Mouse (Mus musculus) liver (tissue): ENCODE data around the gene Cald1.

Experiments used
- DNase-seq: peaks from one replicate; pipeline ENCODE4 v3.0.0-alpha.2; 2020; ENCODE audit warnings: mixed read lengths

Gene Cald1

DNA sequence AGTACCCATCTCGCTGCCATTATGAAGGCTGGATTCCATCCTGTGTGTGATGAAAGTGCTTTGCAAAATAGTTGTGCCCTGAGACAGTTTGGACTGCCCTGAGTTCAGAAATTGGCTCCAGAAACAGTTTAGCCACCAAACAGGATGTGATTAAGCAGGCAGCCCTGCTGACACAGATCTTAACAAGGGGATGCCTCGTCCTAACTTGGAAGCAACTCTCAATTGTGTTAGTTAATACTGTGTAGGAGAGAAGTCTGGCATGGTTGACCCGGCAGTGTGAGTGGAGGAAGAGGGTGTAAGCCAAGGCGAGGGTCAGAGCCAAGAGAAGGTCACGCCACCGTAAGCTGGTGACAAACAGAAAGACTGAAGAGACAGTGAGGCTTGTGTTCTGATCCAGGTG is 123.4 kb downstream of the Cald1 start:
- DNase-seq: no peak

DNA sequence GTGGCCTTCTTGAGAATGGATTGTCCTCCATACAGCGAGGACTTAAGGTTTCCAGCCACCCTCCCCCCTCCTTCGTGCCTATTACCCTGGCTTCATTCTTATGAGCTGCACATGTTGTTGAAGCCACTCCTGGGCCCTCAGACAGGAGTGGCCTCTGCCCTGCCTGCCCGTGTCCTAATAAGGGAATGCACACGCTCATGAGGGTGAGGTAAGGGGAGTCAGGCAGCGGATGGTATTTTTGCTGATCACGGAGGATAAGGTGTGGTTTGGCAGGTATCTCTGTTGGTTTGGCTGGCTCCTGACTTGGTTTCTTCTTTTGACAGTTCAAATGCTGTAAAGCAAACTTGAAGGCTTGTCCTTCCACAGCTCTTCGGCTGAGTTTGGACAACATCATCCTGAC is 124.4 kb downstream of the Cald1 start:
- no peak for DNase-seq

DNA sequence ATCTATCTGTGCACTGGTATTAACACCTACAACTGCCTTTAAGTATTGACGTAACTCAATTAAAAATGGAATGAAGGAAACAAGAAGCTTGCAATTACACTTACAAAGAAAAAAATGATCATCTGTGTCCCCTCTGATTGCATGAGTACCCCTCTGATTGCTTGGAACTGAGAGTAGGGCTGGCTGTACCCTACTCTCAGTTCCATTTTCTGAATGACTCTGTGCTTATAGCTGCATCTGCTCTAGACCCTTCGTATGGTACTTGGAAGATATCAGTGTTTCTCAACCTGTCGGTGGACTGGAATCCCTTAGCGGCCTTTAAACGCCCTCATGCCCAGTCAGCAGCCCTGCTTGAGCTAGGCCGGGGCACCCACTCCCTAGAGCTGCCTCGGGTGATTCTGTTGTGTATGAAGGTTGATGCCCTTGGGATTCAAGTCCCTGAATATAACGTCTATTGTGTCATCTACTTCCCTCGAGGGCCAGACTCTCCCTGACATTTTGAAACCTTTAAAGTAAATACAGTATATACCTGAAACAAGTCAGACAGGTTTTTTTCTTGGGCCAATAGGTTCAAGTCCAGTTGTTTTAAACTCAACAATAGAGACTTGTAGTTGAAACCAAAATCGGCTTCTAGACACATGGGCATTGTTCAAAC is 125.1 kb downstream of the Cald1 start:
- no peak for DNase-seq

DNA sequence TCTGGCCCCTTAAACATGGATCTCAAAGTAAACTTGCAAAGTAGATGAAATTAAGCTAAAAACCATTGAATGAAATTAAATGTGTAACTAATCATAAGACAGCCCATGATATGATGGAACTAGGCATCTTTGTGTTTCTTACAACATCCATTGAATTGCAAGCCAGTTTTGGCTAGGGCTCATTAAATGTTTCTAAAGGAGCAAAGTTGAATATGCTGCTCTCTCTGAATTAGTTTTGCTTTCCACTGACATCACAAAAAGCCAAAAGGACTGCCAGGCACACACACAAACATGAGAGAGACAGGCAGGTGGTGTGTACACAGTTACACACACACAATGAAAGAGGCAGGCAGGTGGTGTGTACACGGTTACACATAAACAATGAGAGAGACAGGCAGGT is 127.4 kb downstream of the Cald1 start:
- DNase-seq: no peak

DNA sequence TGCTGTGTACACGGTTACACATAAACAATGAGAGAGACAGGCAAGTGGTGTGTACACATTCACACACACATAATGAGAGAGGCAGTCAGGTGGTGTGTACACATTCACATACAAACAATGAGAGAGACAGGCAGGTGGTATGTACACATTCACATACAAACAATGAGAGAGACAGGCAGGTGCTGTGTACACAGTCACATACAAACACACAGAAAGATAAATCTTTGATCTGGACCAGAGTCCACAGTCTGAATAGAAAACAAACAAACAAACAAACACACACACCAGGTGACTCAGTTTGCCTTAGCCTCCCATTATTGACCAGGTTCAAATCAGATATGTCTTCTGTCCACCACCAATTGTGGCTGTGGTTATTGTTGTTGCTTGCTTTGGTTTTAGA is 127.8 kb downstream of the Cald1 start:
- no peak for DNase-seq

DNA sequence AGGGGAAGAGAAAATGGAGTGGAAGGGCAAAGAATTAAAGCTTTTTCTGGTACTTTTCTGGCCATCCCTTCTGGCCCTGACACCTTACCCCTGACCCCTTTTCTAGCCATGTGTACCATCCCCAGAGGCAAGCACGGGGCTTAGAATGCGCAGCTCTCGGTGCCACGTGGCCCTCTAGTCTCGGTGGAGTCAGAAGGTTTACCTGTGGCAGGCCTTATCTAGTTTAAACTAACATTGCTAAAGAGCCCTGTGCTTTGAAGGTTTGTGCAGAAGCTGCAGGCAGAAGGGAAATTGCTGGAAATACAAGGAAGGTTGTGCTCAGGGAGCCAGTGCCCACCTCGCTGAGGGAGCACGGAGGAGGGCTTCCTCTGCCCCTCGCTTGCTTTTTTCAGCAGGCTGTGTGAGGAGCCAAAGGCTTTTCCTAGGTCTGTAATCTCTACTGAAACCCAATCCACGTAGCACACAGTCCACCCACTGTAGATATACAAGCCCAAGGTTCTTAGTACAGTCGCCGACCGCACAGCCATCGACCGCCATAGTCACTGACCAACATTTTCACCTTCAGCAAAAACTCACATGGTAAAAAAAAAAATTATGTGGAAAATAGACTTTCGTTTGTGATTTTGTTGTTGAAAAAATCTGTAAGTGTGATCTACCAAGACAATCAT is 129.2 kb downstream of the Cald1 start:
- peak; percentile 45 for DNase-seq

DNA sequence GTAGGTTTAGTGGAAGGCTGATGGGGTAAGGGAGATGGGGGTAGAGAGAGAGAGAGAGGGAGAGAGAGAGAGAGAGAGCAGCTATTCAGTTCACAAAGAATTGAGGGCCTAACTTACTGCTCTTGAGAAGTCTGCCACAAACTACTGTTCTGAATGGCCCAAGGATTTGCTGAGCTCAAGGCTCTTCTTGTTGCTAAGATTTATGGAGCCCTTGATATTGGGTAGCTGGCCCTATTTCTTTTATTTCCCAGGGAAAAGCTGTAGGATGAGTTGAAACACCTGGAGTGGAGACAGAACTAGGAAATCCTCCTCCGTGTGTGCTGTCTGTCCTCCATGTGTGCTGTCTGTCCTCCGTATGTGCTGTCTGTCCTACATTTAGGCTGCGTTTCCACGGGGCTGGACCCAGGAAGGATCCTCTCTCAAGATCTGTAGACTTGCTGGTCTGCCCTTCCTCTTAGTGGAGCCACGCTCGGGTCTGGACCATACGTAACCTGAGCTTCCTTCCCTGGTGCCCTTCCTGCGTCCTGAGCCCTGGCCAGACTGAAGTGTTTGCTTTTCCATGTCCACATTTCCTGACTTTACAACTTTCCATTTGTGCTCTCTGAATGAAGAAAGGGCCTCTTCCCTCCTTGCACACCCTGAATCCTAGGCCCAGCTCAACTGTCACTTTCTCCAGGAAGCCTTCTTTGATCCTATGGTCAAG is 131.3 kb downstream of the Cald1 start:
- DNase-seq: no peak

DNA sequence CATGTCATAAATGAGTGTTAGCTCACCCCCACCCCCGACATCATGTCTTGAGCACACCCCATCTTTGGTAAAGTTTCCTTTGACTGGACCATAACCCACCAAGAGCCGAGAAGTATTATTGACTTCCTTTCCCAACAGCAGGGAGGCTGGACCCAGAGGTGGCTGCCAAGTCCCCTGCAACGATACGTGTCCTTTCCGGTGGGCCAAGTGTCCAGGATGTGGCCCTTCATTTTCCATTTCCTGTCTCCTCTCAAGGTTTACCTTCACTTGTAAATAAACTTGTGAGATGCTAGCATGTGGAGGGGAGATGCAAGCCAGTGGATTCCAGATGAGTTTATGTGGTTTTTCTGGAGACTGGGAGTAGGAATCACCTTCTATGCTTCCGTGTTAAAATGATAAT is 132.7 kb downstream of the Cald1 start:
- DNase-seq: no peak

DNA sequence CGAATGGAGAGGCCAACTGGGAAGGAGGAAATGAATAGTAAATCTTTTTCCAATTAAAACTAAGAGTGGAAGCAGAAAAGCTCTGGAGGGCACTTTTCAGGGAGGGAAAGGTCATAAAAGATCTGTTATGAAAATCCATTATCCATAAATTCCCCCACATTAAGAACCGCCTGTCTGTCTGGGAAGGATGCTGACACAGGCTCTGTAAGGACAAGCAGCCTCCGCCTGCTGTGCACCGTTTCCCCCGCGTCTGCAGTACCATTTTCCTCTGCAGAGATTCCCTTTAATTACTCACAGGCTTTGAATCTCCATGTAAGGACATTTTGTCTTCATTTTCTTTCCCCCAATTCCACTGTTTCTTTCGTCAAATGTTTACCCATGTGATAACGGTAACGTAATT is 133.2 kb downstream of the Cald1 start:
- no peak for DNase-seq

DNA sequence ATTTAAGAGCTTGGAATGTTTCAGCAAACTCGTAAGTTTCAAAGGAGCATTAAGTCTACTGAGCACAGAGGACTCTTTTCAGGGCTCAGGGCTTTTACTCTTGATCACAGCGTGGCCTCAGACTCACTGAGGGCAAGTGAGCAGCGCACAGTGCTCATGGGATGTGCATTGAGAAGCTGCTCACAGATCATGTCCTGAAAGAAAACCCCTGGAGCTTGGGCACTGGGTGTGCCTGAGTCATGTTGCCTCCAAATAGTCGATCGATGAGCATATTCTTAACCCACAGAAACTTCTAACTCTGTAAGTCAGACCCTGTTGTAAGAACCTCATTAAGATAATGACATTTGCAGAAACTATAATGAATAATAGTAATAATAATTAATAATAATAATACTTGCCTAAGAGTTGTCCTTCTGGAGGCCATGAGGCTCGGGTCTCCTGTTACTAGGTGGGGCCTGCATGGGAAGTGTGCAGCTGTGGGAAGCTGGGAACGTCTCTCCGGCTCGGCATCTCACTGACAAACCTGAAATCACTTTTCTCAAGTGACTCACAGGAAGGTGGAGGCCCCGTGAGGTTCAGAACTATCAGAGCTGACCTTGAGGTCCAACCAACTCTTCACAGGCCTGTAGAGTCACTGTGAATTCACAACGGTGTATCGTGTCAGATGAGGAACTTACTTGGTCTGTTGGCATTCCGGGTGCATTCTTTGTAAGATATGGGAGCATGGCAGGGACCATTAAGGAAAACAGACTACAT is 136.8 kb downstream of the Cald1 start:
- no peak for DNase-seq

DNA sequence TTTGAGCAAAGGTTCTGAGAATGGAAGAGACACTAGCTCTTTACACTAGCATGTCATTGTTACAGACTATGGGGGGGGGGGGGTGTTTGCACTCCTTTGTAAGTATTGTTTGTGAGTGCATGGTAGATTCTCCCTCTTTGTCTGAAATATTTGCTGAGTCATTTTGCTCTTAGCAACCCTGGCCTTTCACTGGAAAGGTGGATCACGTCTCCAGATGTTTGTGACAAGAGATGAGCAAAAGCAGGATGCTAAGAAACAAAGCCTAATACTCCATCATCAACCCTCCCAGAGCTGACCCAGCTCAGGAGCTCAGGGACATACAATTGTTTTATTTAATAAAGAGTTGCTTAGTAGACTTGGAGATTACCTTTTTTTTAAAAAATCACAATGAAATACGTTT is 138.6 kb downstream of the Cald1 start:
- DNase-seq: no peak

DNA sequence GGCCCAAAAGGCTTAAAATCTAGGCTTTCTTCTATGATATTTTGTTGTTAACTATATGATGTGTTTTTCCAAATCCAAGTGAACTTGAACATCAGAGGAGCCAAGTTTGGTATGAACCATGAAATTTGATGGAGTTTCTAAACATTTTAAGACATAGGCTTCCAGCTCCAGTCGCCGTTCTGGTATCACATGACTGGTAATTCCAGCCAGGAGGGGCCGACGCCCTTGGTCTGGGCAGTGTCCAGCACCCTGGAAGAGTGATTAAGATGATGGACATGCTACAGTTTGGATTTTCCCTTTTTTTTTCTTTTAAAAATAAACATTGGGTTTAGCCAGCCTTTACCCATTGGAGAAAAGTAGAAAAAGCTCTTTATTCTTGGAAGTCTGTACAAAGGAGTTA is 145.6 kb downstream of the Cald1 start:
- DNase-seq: no peak

DNA sequence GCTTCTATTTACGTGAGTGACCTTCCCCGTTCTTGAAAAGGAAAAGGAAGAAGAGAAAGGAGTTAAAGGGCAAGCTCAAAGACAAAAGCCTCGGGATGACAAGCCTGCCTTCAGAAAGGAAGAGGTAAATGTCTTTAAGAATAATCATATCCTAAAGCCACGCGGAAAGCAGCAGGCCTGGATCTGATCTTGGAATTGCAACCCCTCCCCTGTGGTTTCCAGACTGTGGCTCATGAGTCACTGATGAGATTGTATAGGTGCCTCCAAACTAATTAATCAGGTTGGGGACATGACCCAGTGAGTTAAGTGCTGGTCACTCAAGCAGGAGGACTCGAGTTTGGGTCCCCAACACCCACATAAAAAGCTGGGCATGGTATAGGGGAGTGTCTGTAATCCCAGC is 149.5 kb downstream of the Cald1 start:
- no peak for DNase-seq

DNA sequence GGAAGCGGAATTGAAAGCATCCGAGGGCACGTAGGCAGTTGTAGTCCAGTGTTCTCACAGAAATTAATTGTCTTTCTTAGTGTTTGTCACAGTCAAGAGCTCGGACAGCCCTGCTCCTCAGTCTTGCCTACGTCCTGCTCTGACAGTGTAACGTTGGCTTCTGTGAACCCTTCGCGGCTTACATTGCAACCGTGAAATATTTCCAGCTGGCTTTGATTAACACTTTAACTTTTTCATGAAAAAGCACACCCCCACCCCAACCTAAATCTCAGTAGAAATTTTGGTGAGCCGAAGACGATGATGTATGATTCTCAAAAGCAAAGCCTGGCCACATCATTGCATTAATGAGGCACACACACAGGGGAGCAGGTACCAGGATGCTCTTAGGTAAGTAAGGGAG is 150.3 kb downstream of the Cald1 start:
- no peak for DNase-seq

DNA sequence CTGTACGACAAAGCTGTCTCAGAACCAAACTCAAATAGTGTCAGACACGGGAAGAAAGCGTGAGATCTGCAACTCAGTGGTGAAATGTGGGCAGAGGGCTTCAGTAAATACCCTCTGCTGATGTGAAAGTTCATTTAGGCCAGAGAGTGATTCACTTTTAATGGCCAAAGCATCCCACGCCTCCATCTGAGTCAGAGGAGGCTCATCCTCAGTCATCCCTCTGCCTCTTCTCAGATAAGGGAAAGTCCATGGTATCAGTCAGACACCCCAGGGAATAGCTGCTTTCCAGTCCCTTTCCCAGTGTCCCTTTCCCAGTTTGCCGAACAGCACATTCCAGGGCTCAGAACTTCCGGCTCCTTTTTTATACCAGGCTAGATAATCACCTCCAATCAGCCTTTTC is 151.2 kb downstream of the Cald1 start:
- DNase-seq: no peak

DNA sequence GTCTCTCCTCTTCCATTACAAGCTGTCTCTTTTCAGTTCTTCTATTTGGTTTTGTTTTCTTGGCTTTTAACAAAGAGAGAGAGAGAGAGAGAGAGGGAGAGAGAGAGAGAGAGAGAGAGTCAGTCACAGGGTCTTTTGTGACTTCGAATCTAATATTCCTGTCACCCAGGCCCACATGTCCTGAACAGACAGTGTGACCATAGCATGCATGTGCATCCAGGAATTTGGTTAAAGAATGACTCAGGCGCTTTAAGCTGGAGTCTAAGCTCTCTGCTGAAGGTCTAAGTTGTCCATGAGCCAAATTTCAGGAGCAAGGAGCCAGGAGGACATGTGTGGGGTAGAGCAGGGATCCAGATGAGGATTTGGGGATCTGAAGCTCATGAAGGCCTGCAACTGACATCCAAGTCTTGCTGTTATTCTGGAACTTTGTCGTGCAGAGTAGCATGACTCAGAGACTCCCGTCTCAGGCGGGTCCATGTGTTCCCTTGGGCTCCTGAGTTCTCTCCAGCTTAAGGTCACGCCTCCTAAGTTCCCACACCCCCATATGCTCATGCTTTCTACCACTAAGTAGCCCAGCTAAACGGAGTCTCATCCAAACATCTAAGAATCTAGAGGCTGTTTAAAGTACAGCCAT is 152.3 kb downstream of the Cald1 start:
- no peak for DNase-seq

DNA sequence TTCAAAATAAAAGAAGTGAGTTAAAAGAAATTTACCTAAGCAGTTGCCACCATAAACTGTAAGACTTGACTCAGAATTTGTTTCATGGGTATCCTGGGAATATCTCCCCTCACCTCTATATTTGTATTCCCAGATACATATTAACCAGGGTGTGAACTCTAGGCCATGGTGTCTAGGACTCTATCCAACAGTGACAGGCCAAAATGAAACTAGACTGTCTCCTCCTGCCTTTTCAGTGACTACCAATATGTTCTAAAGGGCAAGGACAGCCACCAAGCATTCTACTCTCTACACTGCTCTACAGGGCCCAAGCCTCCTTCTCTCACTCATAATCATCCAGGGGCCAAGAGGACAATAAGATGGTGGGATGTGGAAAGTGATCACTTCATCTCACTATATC is 153.3 kb downstream of the Cald1 start:
- no peak for DNase-seq

DNA sequence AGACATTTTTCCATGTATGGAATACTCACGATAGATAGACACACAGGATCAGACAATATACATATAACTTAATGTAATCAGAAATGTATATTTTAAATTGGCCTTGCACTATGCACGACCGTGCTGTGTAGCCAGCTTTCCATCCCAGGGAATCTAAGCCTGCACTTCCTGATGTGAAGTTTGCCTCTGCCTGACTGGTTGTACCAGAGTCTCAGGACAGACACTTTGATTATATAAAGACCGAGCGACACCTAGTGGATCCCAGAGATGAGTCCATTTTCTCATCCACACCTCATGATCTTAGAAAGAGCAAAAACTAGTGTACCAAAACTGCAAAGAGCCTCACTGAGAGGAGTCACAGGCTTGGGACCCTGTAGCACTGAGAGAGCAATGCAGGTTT is 156.1 kb downstream of the Cald1 start:
- peak; percentile 38 for DNase-seq

DNA sequence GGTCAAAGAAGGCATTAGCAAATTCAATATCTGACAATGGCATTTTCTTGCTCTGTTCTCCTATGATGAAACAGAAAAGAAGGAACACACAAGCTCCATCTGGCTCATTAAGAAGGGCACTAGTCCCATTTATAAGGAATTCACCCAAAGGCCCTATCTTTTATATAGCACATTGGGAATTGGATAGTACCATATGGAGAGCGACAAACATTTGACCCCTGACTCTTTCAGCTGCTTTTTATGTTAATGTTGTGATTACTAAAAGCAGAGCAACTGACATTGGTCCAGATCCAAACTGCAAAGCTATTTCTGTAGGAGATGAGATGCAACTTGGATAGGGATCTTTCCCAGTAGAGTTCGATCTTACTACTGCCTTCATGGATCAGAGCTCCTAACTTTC is 160.0 kb downstream of the Cald1 start:
- no peak for DNase-seq

DNA sequence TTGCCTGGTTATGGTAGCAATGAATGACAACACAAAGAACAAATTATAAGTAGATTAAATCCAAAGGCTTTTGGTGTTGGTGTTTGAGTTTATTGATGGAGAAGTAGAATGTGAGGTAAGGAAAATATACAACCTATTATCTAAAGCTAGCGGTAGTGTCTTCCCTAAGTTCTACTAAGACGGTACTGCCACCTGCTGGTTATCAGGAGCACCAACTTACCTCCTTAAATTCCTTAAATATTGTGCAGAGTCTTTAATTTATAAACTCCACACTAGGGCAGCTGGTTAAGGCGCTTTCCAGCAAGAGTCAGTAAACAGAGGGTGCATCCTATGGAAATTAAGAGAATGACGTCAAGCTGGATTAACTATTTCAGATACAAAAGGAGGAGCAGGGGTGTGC is 161.7 kb downstream of the Cald1 start:
- peak; percentile 9 for DNase-seq

DNA sequence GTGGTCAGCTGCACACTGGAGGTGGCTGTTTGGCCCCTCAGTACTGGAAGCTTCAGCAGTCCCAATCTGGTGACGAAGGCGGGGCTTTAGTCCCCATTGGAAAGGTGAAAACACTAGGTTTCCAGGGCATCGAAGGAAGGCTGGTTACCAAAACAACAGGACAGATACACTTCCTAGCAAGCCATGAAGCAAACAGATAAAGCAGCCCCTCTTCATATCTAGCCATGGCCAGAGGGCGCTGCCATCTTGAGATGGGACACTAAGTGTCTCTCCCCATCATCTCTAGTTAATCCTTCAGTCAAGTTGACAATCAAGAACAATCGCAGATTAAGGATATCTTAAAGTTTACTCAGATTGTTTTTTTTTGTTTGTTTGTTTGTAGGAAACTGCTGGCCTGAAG is 167.4 kb downstream of the Cald1 start:
- DNase-seq: peak; percentile 14

DNA sequence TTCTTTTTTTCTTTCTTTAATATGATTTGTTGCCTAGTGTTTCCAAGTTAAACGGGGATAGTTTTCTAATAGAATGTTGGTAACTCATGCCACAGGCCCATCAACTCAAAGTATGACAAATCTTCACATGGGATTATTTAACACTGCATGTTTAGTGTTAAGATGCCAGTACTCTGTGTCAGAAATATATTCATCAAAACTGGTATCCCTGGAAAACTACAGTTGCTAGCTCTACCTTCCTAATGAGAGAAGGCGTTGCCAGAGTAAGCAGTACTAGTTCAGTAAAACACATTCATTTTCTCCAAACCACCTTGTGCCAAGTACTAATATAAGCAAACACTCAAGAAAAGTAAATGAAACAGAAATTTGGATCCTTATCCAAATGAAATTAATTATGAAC is 171.7 kb downstream of the Cald1 start:
- DNase-seq: no peak

DNA sequence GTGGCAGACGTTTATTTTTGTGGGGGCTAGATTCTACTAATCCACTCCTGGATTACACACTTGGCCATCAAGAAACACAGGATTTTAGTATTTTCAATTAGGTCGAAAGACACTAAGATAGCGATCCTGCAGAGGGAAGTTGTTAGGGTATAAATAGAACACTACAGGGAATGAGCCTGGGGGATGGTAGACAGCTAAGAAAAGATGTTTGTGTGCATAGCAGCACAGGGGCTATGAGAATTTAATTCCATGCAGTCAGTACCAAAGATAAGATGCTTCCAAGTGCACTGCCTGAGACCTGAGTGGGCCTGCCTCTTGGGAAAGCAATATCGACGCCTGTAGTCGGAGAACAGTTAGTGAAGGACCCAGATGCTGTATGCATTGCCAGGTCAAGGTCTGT is 172.2 kb downstream of the Cald1 start:
- DNase-seq: no peak
